Mouse (Mus musculus) right cerebral cortex, postnatal 36 days (tissue): ENCODE results near the gene Dusp19.

ENCODE experiments used
- DNase-seq, 2 experiments: peaks; one replicate each; pipeline ENCODE4 v3.0.0; 2022; ENCODE audit warnings: low spot score in 2 of 2, mixed read lengths in 1 of 2

The Dusp19 gene

GRCm38 (mm10) chr2:80616854-80617737, at the start of gene Dusp19, which contains the start of gene Nup35:
Gene Dusp19 (plus strand): TSS chr2:80617045.
Gene Nup35 (plus strand): TSS chr2:80617236.
- DNase-seq, result peak; percentile 93

DNA sequence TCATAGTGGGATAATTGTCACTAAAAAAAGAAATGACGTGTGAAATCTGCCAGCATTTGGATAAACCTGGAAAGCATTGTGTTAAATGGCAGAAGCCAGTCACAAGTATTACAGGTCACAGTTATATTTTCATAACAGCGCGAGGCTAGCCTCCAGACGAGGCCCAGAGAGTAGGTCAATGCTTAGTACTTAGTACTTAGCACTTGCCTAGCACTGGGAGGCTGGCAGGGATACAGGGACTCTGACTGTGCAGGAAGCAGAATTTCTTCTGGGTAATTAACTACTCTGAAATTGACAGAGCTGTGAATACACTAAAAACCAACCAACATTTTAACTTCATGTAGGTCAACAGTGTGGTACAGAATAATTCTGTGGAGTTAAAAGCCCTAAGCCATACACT, 49.4 kb upstream of the Dusp19 start:
- DNase-seq, result no peak

DNA sequence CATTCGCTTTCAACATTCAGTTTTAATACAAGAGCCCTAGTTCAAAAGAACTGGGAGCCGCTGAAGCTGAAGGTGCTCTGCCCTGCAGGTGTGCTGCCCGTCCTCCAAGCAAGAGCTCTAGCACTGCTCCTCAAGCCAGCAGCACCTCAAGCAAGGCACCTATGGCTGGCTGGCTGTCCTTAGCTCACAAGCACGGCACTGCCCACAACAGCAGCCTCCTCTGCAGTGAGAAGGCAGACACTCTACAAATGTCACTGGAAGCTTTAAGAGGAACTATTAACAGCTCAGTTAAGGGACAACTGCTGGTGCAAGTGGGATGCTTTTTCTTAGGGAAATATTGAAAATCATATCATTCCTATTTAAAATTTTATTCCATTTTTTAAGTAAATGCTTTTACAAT, 46.2 kb upstream of the Dusp19 start:
- no peak for DNase-seq

DNA sequence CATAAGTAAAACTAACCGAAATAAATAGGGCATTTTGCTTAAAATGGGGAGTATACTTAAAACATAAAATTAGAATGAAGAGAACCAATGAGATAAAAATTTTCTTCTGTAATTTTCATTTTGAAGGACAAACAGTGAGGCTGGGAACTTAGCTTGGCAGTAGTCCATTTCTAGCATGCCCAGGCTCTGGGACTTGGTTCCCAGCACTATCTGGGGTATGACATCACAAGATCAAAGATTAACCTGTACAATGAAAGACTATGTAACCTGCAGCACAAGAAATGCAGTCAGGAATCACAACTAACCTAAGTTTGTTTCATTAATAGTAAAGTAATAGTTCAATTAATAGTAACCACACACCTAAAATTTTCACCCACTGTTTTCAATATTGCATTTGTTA, 39.6 kb upstream of the Dusp19 start:
- no peak for DNase-seq

DNA sequence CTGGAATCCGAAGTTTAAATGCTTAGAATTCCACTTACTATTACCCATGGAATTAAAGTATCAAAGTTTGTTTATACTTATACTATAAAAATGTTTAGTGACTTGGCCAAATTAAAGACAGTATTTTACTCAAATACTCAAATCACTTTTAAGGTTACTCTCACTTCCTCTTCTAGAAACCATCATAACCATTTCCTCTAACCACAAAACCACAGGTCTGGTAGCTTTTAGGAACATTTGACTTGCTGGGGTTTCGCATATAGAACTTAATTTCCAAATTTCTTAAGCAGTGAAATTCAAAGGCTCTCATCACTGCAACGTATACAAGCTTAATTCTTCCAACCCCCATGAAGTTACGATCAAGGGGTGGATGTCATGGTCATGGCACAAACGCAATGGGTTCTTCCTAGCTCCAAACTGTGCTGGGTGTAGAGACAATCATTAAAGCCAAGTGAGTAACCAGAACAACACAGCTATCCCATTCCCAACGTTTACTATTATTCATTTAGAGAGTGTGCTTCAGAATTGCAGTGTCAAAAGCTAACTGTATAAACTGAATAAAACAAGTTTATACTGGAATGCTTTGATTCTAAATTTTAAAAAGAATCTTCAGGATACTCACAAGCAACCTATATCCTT, 37.5 kb upstream of the Dusp19 start:
- no peak for DNase-seq

GRCm38 (mm10) chr2:80580311-80580961, 36.4 kb upstream of the Dusp19 start:
- peak in 1 of 2 experiments; percentile 22 for DNase-seq

DNA sequence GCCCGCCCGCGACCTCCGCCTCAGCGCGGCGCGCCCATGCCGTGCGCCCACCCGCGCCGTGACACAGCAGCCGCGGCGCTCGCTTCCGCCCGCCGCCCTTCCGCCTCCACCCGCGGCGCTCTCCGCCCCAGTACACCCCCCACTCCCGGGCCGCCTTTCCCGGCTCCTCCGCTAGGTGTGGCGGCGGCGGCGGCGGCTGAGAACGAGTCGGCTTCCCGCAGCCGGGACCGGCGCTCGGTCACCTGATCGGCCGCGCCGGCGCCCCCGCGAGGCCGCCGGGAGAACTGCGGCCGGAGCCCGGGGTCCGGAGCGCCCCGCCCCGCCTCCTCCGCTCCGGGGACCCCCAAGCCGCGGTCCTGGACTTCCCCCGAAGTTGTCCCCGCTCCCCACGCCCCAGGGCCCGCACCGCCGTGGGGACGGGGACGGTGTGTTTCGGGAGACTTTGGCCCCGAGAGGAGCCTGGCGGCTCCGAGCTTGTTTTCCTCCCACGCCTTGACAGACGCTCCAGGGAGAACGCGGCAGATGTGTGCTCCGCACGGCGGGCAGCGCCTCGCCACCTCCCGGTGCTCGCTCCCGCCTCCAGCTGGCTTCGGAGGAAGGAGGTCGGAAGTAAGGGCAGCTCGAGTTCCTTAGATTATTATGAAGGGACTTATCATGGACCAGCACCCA, 35.7 kb upstream of the Dusp19 start, which contains the start of gene Nckap1:
Nckap1 (minus strand) TSS at position 338 of the 669 bp plus-strand sequence.
- peak; percentile 73 to 79 for DNase-seq

- DNase-seq, result no peak
These were observed 34.5 kb upstream of the Dusp19 start for GRCm38 (mm10) chr2:80582356-80582755.

GRCm38 (mm10) chr2:80594215-80594918, 22.5 kb upstream of the Dusp19 start:
- peak; percentile 26 to 75 for DNase-seq

- DNase-seq, result no peak
These were observed 19.9 kb upstream of the Dusp19 start for GRCm38 (mm10) chr2:80596960-80597359.

- no peak for DNase-seq
These were observed 17.0 kb upstream of the Dusp19 start for GRCm38 (mm10) chr2:80599850-80600249.

DNA sequence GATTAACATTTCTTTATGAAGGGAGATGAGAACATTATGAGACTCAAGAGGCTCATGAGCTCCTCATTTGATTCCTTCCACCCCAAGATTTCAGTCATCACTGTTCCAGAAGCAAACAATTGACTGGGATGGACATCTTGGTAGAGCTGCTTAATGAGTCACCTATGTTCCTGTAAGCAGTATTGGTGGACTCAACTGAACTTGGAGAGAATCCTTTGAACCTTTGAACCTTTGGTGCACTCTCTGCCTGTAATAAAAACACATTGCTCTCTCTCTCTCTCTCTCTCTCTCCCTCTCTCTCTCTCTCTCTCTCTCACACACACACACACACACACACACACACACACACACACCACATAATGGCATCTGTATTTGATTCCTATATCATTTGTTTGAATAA, 16.2 kb upstream of the Dusp19 start:
- no peak for DNase-seq

DNA sequence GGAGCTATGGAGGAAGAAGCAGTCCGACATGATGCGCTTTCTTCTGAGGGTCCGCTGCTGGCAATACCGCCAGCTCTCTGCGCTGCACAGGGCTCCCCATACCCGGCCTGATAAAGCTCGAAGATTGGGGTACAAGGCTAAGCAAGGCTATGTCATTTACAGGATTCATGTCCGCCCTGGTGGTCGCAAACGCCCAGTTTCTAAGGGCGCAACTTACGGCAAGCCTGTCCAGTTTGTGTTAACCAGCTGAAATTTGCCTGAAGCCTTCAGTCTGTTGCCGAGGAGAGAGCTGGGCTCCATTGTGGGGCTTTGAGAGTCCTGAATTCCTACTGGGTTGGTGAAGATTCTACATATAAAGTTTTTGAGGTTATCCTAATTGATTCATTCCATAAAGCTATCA, 14.1 kb upstream of the Dusp19 start:
- DNase-seq, result no peak

GRCm38 (mm10) chr2:80603771-80604426, 12.9 kb upstream of the Dusp19 start:
- no peak for DNase-seq

GRCm38 (mm10) chr2:80612286-80612685, 4.6 kb upstream of the Dusp19 start:
- no peak for DNase-seq

GRCm38 (mm10) chr2:80612796-80613195, 4.0 kb upstream of the Dusp19 start:
- DNase-seq, result no peak

GRCm38 (mm10) chr2:80618991-80619390, 2.1 kb downstream of the Dusp19 start:
- DNase-seq, result no peak

GRCm38 (mm10) chr2:80621921-80622320, 5.1 kb downstream of the Dusp19 start:
- DNase-seq, result no peak

DNA sequence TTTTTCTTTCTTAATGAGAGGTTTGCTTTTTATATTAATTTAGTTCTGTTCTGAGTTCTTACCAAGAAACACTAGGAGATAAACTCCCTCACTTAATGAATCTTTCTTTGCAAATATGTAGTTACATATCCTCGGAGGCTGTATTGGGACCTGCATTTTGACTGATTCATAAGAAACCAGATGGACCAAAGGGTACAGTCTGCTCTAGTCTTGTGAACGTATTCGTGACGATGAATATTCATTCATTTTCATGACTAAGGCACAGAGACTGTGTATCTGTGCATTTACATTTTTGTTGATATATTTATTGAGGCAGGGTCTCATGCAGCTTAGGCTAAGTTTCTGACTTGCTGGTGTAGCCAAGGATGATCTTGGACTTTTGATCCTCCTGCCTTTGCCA, 7.7 kb downstream of the Dusp19 start:
- DNase-seq, result no peak

DNA sequence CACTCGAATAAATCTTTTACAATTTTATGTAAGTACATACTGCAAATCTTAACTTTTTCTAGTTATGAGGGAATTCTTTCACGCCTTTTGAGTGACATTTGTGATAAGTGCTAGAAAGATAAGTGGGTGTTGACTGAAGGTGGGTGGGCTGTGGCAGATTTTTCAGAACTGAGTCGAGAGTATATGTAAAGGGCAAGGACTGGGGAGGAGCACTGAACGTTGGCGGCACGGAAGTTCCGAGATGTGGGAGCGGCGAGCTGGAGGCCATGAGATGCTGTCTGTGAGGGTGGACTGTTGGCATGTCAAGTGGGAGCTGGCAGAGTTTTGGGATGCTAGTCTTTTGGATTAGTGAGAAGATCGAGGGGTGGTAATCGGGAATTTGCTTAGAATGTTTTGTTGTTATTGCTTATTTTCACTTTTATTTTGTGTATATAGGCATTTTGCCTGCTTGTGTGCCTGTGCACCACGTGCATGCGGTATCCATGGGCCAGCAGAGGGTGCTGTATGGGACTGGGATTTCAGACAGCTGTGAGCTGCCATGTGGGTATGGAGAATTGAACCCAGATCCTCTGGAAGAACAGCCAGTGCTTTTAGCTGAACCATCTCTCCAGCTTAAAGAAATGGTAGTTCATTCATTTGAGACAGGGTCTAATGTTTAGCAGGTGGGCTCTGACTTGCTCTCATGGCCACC, 15.6 kb downstream of the Dusp19 start:
- peak; percentile 15 to 45 for DNase-seq
